Comparison of ENCODE assay signal across 19 mouse cellular contexts in genomic region chr5:67655696-67656519, GRCm38 (mm10). TPM values are rescaled to one million over a fixed set of nuclear protein-coding genes. Genes with fewer than 3 reads are reported as not detected.
DNase-seq lines count a peak whose midpoint lies in the region; ATAC-seq and TF ChIP-seq lines count a peak whose summit lies in the region.
"Had no signal": no experiment of that assay in that cellular context is flagged by ENCODE, and none has a peak within 500 bp of the region (broad histone marks: within the 10 kb centered on the region; RNA-seq: fewer than 3 reads in every experiment).

No protein-coding gene starts in this region.

- DNase-seq in forebrain, postnatal 0 days: no peak
- no peak for DNase-seq in forebrain, embryonic 10.5 days (ENCODE audit: extremely low spot score, low spot score)
- DNase-seq in kidney, postnatal 0 days (ENCODE audit: low spot score): peak; percentile 16
- no peak for DNase-seq in kidney, adult 8-10 months
- peak; percentile 56 for DNase-seq in retina, embryonic 14.5 days (ENCODE audit: low spot score)
- no peak for DNase-seq in retina, postnatal 1 day
- no peak for DNase-seq in gastrocnemius, postnatal 4 days (ENCODE audit: low spot score in 2 of 2)
- DNase-seq: cerebellum, postnatal 10 days; gastrocnemius, postnatal 10 days; heart, postnatal 14 days; kidney, postnatal 25 days; lung, postnatal 14 days had no signal

- ATAC-seq in forebrain, postnatal 0 days: peak; percentile 59; the same call in 1 of the 2 replicates
- no peak for ATAC-seq in kidney, postnatal 0 days (replicated peaks; ENCODE audit: low FRiP score, low read depth)
- ATAC-seq in intestine, embryonic 16.5 days: no peak

- H3K4me3 ChIP-seq in forebrain, postnatal 0 days (ENCODE audit: low read depth, low read length): no peak overlapping the region
- H3K4me3 ChIP-seq in forebrain, embryonic 10.5 days: no peak overlapping the region
- H3K4me3 ChIP-seq in kidney, postnatal 0 days (replicated peaks; ENCODE audit: low read depth, low read length): no peak overlapping the region
- no peak overlapping the region for H3K4me3 ChIP-seq in intestine, embryonic 16.5 days (ENCODE audit: low read length)
- H3K4me3 ChIP-seq: embryonic facial prominence, embryonic 12.5 days; limb, embryonic 15.5 days; neural tube, embryonic 12.5 days had no signal

- no peaks in the 10 kb centered on the region for H3K27me3 ChIP-seq in forebrain, postnatal 0 days (ENCODE audit: insufficient read depth, low read length)
- H3K27me3 ChIP-seq in forebrain, embryonic 10.5 days (ENCODE audit: poor library complexity, severe bottlenecking): peaks cover 86% of the 10 kb centered on the region
- no peaks in the 10 kb centered on the region for H3K27me3 ChIP-seq in kidney, postnatal 0 days (ENCODE audit: insufficient read depth, low read length)
- H3K27me3 ChIP-seq in intestine, embryonic 16.5 days (replicated peaks; ENCODE audit: control insufficient read depth, insufficient read depth, low read length): no peaks in the 10 kb centered on the region
- H3K27me3 ChIP-seq: embryonic facial prominence, embryonic 12.5 days; limb, embryonic 15.5 days; neural tube, embryonic 12.5 days had no signal

- no peak overlapping the region for H3K27ac ChIP-seq in forebrain, postnatal 0 days (ENCODE audit: low read depth, low read length)
- no peak overlapping the region for H3K27ac ChIP-seq in forebrain, embryonic 10.5 days
- H3K27ac ChIP-seq in kidney, postnatal 0 days: no peak overlapping the region
- no peak overlapping the region for H3K27ac ChIP-seq in intestine, embryonic 16.5 days (ENCODE audit: low read length)
- H3K27ac ChIP-seq: embryonic facial prominence, embryonic 12.5 days; limb, embryonic 15.5 days; neural tube, embryonic 12.5 days; stomach, postnatal 0 days had no signal

- H3K4me2 ChIP-seq in forebrain, postnatal 0 days (ENCODE audit: low read depth): no peak overlapping the region
- H3K4me2 ChIP-seq in kidney, postnatal 0 days (ENCODE audit: low read length): no peak overlapping the region
- H3K4me2 ChIP-seq in intestine, embryonic 16.5 days (ENCODE audit: low read depth, low read length): no peak overlapping the region
- H3K4me2 ChIP-seq: embryonic facial prominence, embryonic 12.5 days; limb, embryonic 15.5 days had no signal

- no peaks in the 10 kb centered on the region for H3K9me3 ChIP-seq in forebrain, postnatal 0 days (ENCODE audit: low read length)
- H3K9me3 ChIP-seq in forebrain, embryonic 10.5 days: no peaks in the 10 kb centered on the region
- no peaks in the 10 kb centered on the region for H3K9me3 ChIP-seq in kidney, postnatal 0 days (replicated peaks; ENCODE audit: low read length)
- H3K9me3 ChIP-seq in intestine, embryonic 16.5 days (ENCODE audit: control insufficient read depth, low read length): no peaks in the 10 kb centered on the region
- H3K9me3 ChIP-seq: embryonic facial prominence, embryonic 12.5 days; limb, embryonic 15.5 days; neural tube, embryonic 12.5 days had no signal

- no peak for TF ChIP-seq CTCF in forebrain, postnatal 0 days (IDR thresholded peaks at IDR 0.05; ENCODE audit: low read depth)
- no peak for TF ChIP-seq CTCF in kidney, postnatal 0 days (IDR thresholded peaks at IDR 0.05; ENCODE audit: low read depth)

- WGBS in forebrain, postnatal 0 days: 35% methylated on average over 14 of the region's 14 CpGs
- 40% methylated on average over 14 of the region's 14 CpGs for WGBS in forebrain, embryonic 10.5 days
- WGBS in kidney, postnatal 0 days: 58% methylated on average over 14 of the region's 14 CpGs
- 67% methylated on average over 14 of the region's 14 CpGs for WGBS in intestine, embryonic 16.5 days

- H3K36me3 ChIP-seq in forebrain, postnatal 0 days (ENCODE audit: insufficient read depth): peaks cover 17% of the 10 kb centered on the region
- peaks cover 6% of the 10 kb centered on the region; the same call in 1 of the 2 replicates for H3K36me3 ChIP-seq in forebrain, embryonic 10.5 days (replicated peaks)
- H3K36me3 ChIP-seq in kidney, postnatal 0 days (ENCODE audit: insufficient read depth, low read length): no peaks in the 10 kb centered on the region
- 0 out of 2 replicates have a peak, but pooled peaks cover 2% of the 10 kb centered on the region for H3K36me3 ChIP-seq in intestine, embryonic 16.5 days (ENCODE audit: control insufficient read depth, insufficient read depth, low read length)
- H3K36me3 ChIP-seq: embryonic facial prominence, embryonic 12.5 days; limb, embryonic 15.5 days had no signal

- H3K4me1 ChIP-seq in forebrain, postnatal 0 days (ENCODE audit: insufficient read depth): no peaks in the 10 kb centered on the region
- peaks cover 33% of the 10 kb centered on the region for H3K4me1 ChIP-seq in forebrain, embryonic 10.5 days
- H3K4me1 ChIP-seq in kidney, postnatal 0 days (replicated peaks; ENCODE audit: insufficient read depth, low read length): no peaks in the 10 kb centered on the region
- H3K4me1 ChIP-seq in intestine, embryonic 16.5 days (ENCODE audit: control insufficient read depth, insufficient read depth, low read length): no peaks in the 10 kb centered on the region
- H3K4me1 ChIP-seq: embryonic facial prominence, embryonic 12.5 days; limb, embryonic 15.5 days had no signal

- no peak overlapping the region for H3K9ac ChIP-seq in forebrain, postnatal 0 days
- H3K9ac ChIP-seq in kidney, postnatal 0 days (ENCODE audit: low read depth, low read length): no peak overlapping the region
- no peak overlapping the region for H3K9ac ChIP-seq in intestine, embryonic 16.5 days (ENCODE audit: low read depth, low read length)
- H3K9ac ChIP-seq: embryonic facial prominence, embryonic 12.5 days; limb, embryonic 15.5 days; neural tube, embryonic 12.5 days had no signal

RNA-seq across cellular contexts. Expression of gene Shisa3, which starts 48.2 kb away (rescaled TPM):
- 1.4 and 1.9 TPM in 2 replicates for total RNA-seq in forebrain, postnatal 0 days (2014; rRNA removed)
- polyA plus RNA-seq in forebrain, postnatal 0 days (2015; fragmentation: Nextera tagmentation; extraction: Ambion mirVana): 0.62 and 0.65 TPM in 2 replicates
- polyA plus RNA-seq in forebrain, embryonic 10.5 days (2016; fragmentation: Nextera tagmentation; extraction: Ambion mirVana): 1.1 and 1.2 TPM in 2 replicates
- 43.5 and 44.3 TPM in 2 replicates for polyA plus RNA-seq in kidney, postnatal 0 days (2015; fragmentation: Nextera tagmentation; extraction: Ambion mirVana)
- 14.2 and 15.1 TPM in 2 replicates for polyA plus RNA-seq in intestine, embryonic 16.5 days (2015; fragmentation: Nextera tagmentation; extraction: Ambion mirVana)
- total RNA-seq in gastrocnemius, postnatal 4 days (2021): 1 to 10 TPM; 3.6 to 4.4 TPM
- total RNA-seq: megakaryocyte-erythroid progenitor cell, adult 5-6 weeks; MEL had no signal

Comparison
In these comparisons a context has a peak if more than half of its experiments do, and no peak if none do; other contexts are left out.
1. DNase-seq: peak in kidney, postnatal 0 days (single experiment) and retina, embryonic 14.5 days (single experiment); none in forebrain, postnatal 0 days (single experiment), forebrain, embryonic 10.5 days (single experiment), kidney, adult 8-10 months (0 of 2), retina, postnatal 1 day (single experiment) and gastrocnemius, postnatal 4 days (0 of 2).